Mouse (Mus musculus): Measurements from ENCODE around the gene Hps5.
"Not testable (repeated sequence)": the region's sequence is repeated elsewhere in the genome, so short reads cannot be mapped to it uniquely, and the experiment has no call there.

Gene Hps5

DNA sequence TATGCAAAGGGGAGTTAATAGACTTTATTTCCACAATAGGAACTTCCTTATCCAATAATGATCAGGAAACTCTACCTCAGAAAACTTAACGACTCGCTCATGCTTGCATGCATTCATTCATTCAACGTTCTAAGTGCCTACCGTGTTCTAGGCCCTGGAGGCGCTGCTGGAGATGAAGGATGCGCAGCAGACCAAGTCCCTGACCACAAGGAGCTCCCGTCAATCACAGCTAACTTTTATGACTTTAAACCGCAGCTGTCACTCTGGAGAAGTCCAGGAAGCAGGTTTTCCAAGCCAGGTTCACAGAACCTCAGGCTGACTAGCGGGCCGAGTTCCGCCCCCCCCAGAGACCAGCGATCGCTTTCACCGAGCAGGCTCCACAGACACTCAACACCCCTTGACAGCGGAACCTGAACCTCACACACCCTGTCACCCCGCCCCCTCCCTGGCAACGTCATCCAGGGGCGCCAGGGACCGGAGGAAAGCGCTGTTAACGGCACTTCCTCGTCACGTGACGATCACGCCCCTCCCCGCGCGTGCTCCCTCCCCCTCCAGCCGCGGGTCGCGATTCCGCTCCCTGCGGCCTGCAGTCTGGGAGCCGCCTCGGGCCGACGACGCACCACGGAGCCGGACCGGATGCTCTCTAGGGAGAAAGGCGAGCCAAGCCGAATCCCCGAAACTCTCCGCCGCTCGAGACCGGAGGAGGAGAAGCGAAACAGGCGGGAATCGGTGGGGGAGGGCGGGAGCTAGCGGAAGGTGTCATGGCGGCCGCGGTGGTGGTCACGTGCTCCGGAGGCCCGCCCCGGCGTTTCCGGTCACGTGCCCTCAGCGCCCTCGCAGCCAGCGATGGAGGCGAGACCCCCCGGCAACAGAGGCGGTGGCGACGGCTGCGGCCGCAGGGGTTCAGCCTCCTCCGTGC is at the start of gene Hps5, which contains the start of gene Gtf2h1:
Gene Hps5, minus strand, starts transcription at position 778 of the 919 bp plus-strand sequence.
Gene Gtf2h1, plus strand, starts transcription at position 817 of the 919 bp plus-strand sequence.
- peak; percentile 95 to 97 for DNase-seq (ENCODE audit: low spot score in 2 of 2)

- DNase-seq (ENCODE audit: low spot score in 2 of 2): peak; percentile 87 to 92
Measured at GRCm38 (mm10) chr7:46845211-46845977, 49.5 kb upstream of the Hps5 start.

DNA sequence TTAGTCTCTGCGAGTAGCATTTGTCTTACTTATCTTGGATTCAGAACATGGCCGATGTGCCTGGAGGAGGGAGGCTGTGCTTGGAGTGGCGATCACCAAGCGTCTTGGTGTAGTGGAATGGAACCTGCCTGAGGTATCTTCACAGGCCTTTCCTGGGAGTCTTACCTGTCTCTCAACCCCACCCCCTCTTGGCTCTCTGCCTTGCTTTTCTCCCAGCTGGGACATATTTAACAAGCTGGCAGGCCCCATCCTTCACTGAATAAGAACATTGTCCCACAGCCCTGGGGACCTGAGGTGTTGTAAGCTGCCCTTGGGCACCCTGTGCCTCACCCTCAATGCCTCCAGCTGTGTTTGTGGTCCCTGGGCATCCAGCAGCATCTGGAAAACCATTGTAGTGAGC is 47.7 kb upstream of the Hps5 start:
- no peak for DNase-seq (ENCODE audit: low spot score in 2 of 2)

- DNase-seq (ENCODE audit: low spot score in 2 of 2): no peak
Measured at GRCm38 (mm10) chr7:46842278-46842677, 46.4 kb upstream of the Hps5 start.

GRCm38 (mm10) chr7:46840787-46841525 is 45.1 kb upstream of the Hps5 start, which contains the start of gene Ldha:
Ldha (plus strand) TSS chr7:46841475.
- no peak for DNase-seq (ENCODE audit: low spot score in 2 of 2)

DNA sequence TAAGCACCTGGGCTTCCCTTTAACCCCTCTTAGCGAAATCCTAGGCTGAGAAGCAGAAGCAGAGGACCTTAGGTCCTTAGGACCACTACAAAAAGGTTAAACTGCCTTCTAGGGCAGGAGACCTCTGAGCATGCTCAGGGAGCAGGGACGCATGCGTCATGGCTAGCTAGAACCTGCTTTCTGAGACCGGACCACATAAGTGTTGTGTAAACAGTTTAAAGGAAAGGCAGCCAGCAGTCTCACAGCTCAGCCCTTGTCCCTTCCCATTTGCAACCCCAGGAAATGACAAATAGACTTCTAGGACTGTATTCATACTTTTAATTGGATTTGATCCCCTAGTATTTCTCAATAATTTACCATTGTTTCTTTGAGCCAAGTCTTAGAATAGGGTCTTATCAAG is 44.5 kb upstream of the Hps5 start:
- no peak for DNase-seq (ENCODE audit: low spot score in 2 of 2)

- DNase-seq (ENCODE audit: low spot score in 2 of 2): no peak
Measured at GRCm38 (mm10) chr7:46839861-46840260, 44.0 kb upstream of the Hps5 start.

GRCm38 (mm10) chr7:46839446-46839845 is 43.6 kb upstream of the Hps5 start:
- no peak for DNase-seq (ENCODE audit: low spot score in 2 of 2)

GRCm38 (mm10) chr7:46838891-46839302 is 43.0 kb upstream of the Hps5 start:
- DNase-seq (ENCODE audit: low spot score in 2 of 2): peak; percentile 76 to 83

DNA sequence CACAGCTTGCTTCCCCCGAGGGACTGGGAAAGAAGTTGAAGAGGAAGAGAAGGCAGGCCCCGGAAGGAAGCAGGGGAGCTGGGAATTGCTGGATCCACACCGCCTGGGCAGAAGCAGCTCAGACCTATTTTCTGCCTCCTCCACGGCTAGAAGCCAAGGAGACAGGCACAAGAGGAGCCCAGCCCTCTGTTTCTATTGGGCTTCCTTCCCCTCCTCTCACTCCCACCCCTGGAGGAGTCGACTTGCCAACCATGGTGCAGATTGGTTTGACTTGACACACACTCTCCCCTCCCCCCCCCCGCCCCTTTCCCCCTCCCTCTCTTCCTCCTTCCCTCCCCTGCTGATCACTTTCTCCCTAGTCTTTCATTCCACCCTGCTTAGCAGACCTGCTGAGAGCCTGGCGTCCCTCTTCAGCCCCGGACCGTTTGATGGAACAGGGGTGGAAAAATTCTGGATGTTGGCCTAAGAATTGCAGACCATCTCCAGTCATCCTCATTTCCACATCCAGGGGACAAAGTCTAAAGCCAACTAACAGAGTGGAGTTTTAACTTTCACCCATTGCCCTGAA is 42.3 kb upstream of the Hps5 start:
- DNase-seq (ENCODE audit: low spot score in 2 of 2): peak in 1 of 2 experiments; percentile 50

- DNase-seq (ENCODE audit: low spot score in 2 of 2): no peak
Measured at GRCm38 (mm10) chr7:46837073-46837472, 41.2 kb upstream of the Hps5 start.

- no peak for DNase-seq (ENCODE audit: low spot score in 2 of 2)
Measured at GRCm38 (mm10) chr7:46836357-46836756, 40.5 kb upstream of the Hps5 start.

GRCm38 (mm10) chr7:46834994-46835610 is 39.2 kb upstream of the Hps5 start:
- no peak for DNase-seq (ENCODE audit: low spot score in 2 of 2)

DNA sequence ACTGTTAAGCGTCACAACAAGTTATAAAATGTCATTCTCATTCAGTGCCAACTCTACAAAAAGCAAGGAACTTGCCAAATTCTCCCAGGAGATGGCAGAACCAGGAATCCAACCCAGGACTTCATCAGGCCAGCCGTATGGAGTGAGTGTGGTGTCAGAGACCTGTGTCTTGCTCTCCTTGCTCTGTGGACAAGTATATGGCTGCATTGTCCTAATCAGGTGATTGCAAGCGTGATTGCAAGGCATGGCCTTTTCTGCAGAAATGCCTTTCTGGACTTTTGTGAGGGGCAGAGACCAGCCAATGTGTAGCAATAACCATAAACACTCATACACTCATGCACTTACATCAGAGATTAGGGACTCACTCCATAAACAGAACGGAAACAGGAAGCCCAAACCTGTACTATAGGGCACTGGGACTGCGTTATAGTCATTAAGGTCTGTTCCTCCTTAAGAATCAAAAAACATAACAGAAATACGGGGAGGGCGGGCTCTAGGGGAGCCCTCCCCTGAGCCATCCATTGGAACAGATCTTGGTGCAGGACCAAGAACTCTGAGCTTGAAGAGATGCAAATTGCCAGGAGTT is 37.9 kb upstream of the Hps5 start:
- no peak for DNase-seq (ENCODE audit: low spot score in 2 of 2)

- no peak for DNase-seq (ENCODE audit: low spot score in 2 of 2)
Measured at GRCm38 (mm10) chr7:46833266-46833665, 37.4 kb upstream of the Hps5 start.

DNA sequence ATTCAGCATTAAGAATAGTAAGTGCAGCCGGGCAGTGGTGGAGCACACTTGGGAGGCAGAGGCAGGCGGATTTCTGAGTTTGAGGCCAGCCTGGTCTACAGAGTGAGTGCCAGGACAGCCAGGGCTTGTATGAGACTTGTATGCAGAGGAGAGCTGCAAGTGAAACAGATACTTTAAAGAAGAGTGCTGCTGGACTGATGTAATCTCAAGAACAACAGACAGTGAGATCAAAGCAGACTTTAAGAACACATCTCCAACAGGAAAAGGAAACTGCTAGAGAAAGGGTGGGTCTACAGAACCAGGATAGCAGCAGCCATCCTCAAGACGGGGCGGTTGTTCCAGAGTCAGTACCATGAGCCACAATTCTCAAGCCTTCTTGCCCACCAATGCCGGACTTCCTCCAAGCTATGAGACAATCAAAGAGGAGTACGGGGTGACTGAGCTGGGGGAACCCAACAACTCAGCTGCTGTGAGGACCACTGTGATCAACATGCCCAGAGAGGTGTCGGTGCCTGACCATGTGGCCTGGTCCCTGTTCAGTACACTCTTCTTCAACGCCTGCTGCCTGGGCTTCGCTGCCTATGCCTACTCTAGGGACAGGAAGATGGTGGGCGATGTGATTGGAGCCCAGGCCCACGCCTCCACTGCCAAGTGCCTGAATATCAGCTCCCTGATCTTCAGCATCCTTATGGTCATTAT is 36.4 kb upstream of the Hps5 start:
- not testable (repeated sequence) for DNase-seq (ENCODE audit: low spot score in 2 of 2)

- DNase-seq (ENCODE audit: low spot score in 2 of 2): no peak
Measured at GRCm38 (mm10) chr7:46831693-46832092, 35.8 kb upstream of the Hps5 start.

GRCm38 (mm10) chr7:46830799-46831590 is 35.1 kb upstream of the Hps5 start:
- DNase-seq (ENCODE audit: low spot score in 2 of 2): no peak

GRCm38 (mm10) chr7:46829911-46830310 is 34.0 kb upstream of the Hps5 start:
- no peak for DNase-seq (ENCODE audit: low spot score in 2 of 2)

Measured in frontal cortex, postnatal 10 days (tissue).